Mouse (Mus musculus): ENCODE measurements around the gene Dpf1. TPM values are rescaled to one million over a fixed set of nuclear protein-coding genes. Genes with fewer than 3 reads are reported as not detected.
A peak's percentile ranks its signal among the peaks of the same experiment; 100 is the strongest.

The Dpf1 gene
- polyA plus RNA-seq, 1 experiment from 2014 or later = 6.7 TPM

DNA sequence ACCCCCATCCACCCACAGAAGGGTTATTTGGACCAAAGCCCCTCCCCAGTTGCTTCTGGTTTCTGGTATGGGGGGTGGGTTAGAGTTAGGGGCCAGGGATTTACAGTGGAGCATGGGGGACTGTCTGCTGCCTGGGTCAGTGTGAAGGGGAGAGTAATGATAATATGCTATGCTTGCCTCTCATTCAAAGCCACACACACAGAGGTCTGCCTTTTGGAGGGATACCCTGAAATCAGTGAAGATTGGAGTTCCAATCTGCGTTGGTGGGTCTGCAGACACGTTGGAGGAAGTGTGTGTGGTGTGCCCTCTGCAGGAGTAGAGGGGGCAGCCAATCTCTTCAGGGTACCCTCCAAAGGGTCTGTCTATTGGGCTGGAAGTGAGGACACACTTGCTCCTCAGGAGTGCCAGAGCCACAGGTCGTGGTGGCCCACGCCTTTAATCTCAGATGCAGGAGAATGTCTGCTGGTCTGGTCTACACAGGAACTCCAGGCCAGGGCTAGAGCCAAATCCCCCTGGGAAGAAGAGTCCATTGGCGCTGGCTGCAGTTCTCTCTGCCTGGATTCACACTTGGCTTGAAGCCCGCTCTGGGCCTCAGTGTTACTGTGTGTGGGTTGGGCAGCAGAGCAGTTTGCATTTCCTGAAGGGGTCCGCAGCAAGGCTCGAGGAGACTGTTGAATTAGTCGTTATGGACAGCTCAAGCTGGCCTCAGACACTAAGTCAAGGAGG, 1.7 kb downstream of the Dpf1 start:
- H3K4me1 ChIP-seq (replicated peaks) = peaks cover 36% of the 10 kb centered on the region
- peak overlapping the region; percentile 51 for H3K9ac ChIP-seq
- 46% methylated on average over 9 of the region's 9 CpGs for WGBS

DNA sequence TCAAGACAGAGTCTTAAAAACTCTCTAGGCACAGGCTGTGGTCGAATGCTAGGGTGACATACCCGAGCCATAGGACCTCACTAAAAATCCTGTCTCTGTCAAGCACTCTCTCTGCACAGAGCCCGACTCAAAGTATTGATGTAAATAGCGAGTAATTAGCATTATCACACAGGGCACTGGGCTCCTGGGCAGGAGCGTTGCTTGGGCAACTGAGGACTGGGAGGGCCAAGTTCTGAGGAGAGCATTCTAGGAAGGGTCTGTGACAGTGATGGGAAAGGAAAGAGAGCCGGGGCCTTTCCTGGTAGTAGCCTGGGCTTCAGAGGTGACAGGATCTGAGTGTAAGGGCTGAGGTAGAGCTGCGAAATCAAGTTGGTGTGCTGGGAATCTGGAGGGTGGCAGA, 2.4 kb downstream of the Dpf1 start:
- Histone ChIP-seq H3K4me1 (replicated peaks) (peaks cover 36% of the 10 kb centered on the region), H3K9ac (no peak overlapping the region), H3K4me2 (replicated peaks) (no peak overlapping the region), H3K36me3 (no peaks in the 10 kb centered on the region), H3K9me3 (no peaks in the 10 kb centered on the region), H3K27ac (no peak overlapping the region), H3K27me3 (replicated peaks) (peaks cover 30% of the 10 kb centered on the region), H3K4me3 (replicated peaks) (no peak overlapping the region)
- 63% methylated on average over 7 of the region's 7 CpGs for WGBS
- ATAC-seq = no peak

More for the DNA sequence above, 1.7 kb downstream of the Dpf1 start:
- no peak overlapping the region for H3K27ac ChIP-seq
- no peaks in the 10 kb centered on the region for H3K9me3 ChIP-seq
- no peak for ATAC-seq
- H3K4me2 ChIP-seq (replicated peaks) = peak overlapping the region; percentile 98
- peaks cover 30% of the 10 kb centered on the region for H3K27me3 ChIP-seq (replicated peaks)
- no peaks in the 10 kb centered on the region for H3K36me3 ChIP-seq
- H3K4me3 ChIP-seq (replicated peaks) = peak overlapping the region; percentile 52

DNA sequence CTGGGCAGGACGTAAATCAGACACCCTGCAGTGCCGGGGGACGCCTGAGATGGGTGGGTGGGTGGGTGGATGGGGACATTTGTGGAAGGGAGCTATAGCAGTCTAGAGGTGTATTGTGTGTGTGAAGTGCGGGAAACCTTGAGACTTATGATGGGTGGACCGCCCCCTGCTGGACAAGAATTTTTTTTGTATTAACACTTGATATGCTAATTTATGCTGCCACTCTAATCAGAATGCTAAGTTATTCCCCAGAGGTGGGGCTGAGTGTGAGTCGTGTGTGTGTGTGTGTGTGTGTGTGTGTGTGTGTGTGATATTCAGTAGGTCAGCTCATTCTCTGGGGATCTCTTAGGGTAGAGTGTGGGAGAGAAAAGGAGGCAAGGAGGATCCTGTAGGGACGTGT, 2.9 kb downstream of the Dpf1 start:
- H3K4me3 ChIP-seq (replicated peaks) = no peak overlapping the region
- H3K4me1 ChIP-seq (replicated peaks) = peaks cover 36% of the 10 kb centered on the region
- no peaks in the 10 kb centered on the region for H3K36me3 ChIP-seq
- no peaks in the 10 kb centered on the region for H3K9me3 ChIP-seq
- peaks cover 30% of the 10 kb centered on the region for H3K27me3 ChIP-seq (replicated peaks)
- ATAC-seq = no peak
- no peak overlapping the region for H3K9ac ChIP-seq
- H3K4me2 ChIP-seq (replicated peaks) = no peak overlapping the region
- H3K27ac ChIP-seq = no peak overlapping the region
- WGBS = 26% methylated on average over 7 of the region's 7 CpGs

DNA sequence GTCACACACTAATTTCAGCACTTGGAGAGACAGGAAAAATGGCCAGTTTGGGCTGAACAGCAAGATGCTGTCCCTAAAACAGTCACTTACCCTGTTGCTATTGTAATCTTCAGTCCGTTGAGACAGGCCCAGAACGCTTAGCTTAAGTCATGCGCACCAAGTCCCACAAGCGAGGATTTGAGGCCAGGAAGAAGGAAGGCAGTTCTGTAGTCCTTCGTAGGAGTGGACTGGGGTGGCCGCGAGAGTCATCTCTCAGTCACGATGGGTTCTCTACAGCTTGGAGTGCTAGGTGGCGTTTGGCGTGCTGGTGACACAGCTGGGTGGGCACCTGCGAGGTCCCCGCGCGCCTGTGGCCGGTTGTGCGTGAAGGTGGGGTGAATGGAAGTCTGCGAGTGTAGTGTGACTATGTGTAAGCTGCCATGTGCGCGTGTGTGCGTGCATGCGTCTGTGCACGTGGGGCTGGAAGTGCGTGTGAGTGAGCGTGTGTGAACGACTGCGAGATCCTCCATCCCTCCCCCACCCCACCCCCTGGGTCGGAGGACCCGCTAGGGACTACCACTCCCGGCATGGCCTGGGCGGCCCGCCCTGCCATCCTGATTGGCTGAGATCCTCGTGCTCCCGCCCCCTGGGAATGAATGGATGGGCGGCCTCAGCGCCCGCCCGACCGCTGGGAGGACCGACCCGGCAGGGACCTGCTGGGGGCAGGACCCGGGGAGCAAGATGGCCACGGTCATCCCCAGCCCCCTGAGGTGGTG, 3.8 kb downstream of the Dpf1 start:
- Histone ChIP-seq H3K4me1 (replicated peaks) (peaks cover 36% of the 10 kb centered on the region), H3K27ac (no peak overlapping the region), H3K27me3 (replicated peaks) (peaks cover 30% of the 10 kb centered on the region), H3K4me2 (replicated peaks) (peak overlapping the region; percentile 97), H3K9ac (peak overlapping the region; percentile 51), H3K4me3 (replicated peaks) (peak overlapping the region; percentile 66), H3K9me3 (no peaks in the 10 kb centered on the region), H3K36me3 (no peaks in the 10 kb centered on the region)
- WGBS = 2% methylated on average over 42 of the region's 42 CpGs
- peak; percentile 87 for ATAC-seq

DNA sequence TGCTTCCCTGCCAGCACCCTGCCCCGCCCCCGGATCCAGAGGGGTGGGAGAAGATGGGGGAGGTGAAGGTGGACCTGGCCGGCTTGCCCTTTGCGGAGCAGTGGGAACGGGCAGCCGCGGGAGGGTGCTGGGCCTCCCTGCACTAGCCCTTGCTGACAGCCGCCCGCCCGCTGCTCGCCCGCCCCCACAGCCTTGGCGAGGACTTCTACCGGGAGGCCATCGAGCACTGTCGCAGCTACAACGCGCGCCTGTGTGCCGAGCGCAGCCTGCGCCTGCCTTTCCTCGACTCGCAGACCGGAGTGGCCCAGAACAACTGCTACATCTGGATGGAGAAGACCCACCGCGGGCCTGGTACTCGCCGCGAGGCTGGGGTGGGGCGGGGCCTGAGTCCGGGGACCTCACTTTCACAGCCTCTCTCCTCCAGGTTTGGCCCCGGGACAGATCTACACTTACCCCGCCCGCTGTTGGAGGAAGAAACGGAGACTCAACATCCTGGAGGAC, 5.5 kb downstream of the Dpf1 start:
- ATAC-seq = peak; percentile 26

DNA sequence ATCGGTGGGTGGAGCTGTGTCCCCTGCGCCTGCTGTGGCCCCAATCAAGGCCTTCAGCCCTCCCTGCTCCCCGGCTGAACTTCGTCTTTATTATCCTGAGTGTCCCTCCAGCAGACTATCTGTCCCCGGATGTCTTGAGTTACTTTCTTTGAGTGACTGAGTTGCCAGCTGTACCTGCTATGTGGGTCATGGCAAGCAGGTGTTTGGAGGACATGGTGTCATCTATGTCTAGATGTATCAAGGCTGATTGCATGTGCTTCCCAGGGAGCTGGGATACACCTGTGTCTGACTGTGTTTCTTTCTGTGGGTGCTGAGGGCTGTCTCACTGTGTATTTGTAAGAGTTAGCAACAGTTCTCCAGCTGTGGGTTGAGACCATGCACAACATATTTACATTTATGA, 6.0 kb downstream of the Dpf1 start:
- WGBS = 4% methylated on average over 5 of the region's 5 CpGs
- peaks cover 18% of the 10 kb centered on the region for H3K27me3 ChIP-seq (replicated peaks)
- no peak overlapping the region for H3K27ac ChIP-seq

More for the DNA sequence above, 5.5 kb downstream of the Dpf1 start:
- Histone ChIP-seq H3K4me1 (replicated peaks) (peaks cover 32% of the 10 kb centered on the region), H3K36me3 (no peaks in the 10 kb centered on the region), H3K4me3 (replicated peaks) (peak overlapping the region; percentile 40), H3K4me2 (replicated peaks) (peak overlapping the region; percentile 97), H3K27ac (no peak overlapping the region), H3K9ac (peak overlapping the region; percentile 35), H3K27me3 (replicated peaks) (peaks cover 21% of the 10 kb centered on the region), H3K9me3 (no peaks in the 10 kb centered on the region)
- 0% methylated on average over 36 of the region's 36 CpGs for WGBS

DNA sequence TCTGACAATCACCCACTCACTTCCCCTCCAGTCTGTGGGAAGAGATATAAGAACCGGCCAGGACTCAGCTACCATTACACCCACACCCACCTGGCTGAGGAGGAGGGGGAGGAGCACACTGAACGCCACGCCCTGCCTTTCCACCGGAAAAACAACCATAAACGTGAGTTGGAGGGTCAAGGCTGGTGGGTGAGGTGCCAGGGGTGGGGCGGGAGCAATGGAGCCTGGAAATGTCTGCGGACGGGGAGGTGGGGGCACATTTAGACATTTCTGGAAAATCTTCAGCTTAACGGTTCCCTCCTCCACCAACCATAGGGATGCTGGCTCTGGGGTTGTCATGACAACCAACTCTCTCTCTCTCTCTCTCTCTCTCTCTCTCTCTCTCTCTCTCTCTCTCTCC, 9.3 kb downstream of the Dpf1 start:
- no peak for ATAC-seq
- 34% methylated on average over 9 of the region's 9 CpGs for WGBS
- Histone ChIP-seq H3K4me3 (replicated peaks) (no peak overlapping the region), H3K9me3 (no peaks in the 10 kb centered on the region), H3K9ac (no peak overlapping the region), H3K4me1 (replicated peaks) (peaks cover 30% of the 10 kb centered on the region), H3K4me2 (replicated peaks) (no peak overlapping the region), H3K27me3 (replicated peaks) (0 out of 2 replicates have a peak, but pooled peaks cover 2% of the 10 kb centered on the region), H3K36me3 (no peaks in the 10 kb centered on the region), H3K27ac (no peak overlapping the region)

More for the DNA sequence above, 6.0 kb downstream of the Dpf1 start:
- peaks cover 27% of the 10 kb centered on the region for H3K4me1 ChIP-seq (replicated peaks)
- no peak for ATAC-seq
- peak overlapping the region; percentile 35; the same call in 1 of the 2 replicates for H3K9ac ChIP-seq
- no peaks in the 10 kb centered on the region for H3K9me3 ChIP-seq
- peak overlapping the region; percentile 40 for H3K4me3 ChIP-seq (replicated peaks)
- peak overlapping the region; percentile 97 for H3K4me2 ChIP-seq (replicated peaks)
- H3K36me3 ChIP-seq = no peaks in the 10 kb centered on the region

DNA sequence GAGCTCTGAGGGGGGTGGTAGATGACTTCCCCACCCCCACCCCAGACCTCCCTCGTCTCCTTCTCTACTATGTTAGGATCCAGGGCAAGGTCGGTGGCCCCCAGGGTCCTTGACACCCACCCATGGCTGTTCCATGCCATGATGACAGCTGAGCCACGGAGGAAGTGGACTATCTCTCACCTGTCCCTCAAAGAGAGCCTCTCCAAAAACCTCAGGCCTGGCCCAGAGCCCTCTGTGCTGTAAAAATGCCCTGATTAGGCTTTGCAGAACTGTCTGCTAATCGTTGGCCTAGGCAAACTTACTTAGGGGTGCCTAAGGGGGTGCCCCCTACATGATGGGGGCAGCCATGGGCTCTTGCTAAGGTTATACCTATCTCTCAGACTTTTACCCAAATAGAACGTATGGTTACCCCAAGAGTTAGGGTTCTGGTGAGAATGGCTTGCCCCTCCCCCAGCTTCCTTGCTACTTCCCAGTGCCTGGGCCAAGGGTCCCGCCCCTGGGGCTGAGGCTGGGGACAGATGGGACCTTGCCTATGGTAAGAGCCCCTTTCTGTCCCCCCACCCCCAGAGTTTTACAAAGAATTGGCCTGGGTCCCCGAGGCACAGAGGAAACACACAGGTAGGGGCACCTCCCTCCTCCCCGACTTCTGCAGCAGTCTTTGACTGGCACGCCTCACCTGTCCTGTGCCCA, 10.0 kb downstream of the Dpf1 start:
- Histone ChIP-seq H3K4me3 (replicated peaks) (no peak overlapping the region), H3K4me1 (replicated peaks) (peaks cover 32% of the 10 kb centered on the region), H3K9me3 (no peaks in the 10 kb centered on the region), H3K27me3 (replicated peaks) (0 out of 2 replicates have a peak, but pooled peaks cover under 1% of the 10 kb centered on the region), H3K9ac (no peak overlapping the region), H3K4me2 (replicated peaks) (no peak overlapping the region), H3K27ac (no peak overlapping the region), H3K36me3 (no peaks in the 10 kb centered on the region)
- ATAC-seq = no peak
- 57% methylated on average over 9 of the region's 9 CpGs for WGBS

DNA sequence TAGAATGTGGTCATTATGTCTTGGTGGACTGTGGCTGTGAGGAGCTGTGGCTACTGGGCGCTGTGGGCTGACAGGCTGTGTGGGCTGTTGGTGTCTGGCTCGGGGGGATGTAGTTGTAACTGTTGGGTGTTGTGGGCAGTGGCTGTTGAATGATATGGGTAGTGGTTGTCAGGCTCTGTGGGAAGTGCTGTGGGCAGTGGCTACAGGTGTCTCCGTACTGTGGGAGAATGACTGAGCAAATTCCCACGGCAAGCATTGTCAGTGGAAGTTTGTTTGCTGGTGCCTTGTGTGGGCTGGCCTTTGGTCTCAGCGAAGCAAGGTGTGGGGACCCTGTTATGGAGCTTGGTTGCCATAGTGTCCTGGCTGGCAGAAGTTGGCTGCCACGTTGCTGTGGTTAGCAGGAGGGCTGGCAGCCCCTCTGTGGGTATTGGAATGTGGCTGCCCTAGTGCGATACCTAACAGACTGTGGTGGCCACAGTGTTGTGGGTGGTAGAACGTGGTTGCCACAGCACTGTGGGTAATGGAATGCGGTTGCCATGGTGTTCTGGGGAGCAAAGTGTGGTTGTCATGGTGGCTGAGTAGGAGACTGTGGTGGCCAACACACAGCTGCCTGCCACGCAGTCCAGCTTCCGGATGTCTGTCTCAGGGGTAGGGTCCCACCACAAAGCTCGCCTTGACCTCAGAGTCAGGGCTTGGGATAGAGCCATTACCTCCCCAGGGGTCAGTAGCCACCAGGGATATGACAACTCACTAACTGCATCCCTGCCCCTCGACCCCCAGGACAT, 11.3 kb downstream of the Dpf1 start:
- Histone ChIP-seq H3K27me3 (replicated peaks) (no peaks in the 10 kb centered on the region), H3K36me3 (no peaks in the 10 kb centered on the region), H3K9ac (no peak overlapping the region), H3K27ac (no peak overlapping the region), H3K4me3 (replicated peaks) (no peak overlapping the region), H3K9me3 (no peaks in the 10 kb centered on the region), H3K4me1 (replicated peaks) (peaks cover 35% of the 10 kb centered on the region), H3K4me2 (replicated peaks) (no peak overlapping the region)
- no peak for ATAC-seq
- 74% methylated on average over 13 of the region's 13 CpGs for WGBS

DNA sequence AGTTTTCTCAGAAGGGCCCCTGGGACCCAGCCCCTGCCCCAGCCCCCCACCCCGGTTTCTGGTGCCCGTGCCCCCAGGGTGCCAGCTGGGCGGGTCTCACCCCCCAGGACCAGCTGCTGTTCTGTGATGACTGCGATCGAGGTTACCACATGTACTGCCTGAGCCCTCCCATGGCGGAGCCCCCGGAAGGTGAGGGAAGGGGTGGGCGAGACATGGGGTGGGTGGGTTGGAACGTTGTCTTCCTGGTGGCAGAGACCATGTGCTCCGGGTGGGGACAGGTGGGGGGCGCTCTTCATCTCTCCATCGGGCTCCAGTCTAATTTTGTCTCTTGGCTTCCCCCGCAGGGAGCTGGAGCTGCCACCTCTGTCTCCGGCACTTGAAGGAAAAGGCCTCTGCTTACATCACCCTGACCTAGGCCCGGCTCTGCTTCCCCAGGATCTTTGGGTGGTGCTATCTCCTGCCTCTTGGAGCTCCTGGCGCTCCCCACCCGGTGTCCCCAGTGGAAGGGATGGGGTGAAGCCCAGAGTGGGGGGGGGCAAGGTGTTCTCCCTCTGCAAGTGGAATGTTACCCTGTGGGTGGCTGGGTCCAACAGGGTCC, 12.5 kb downstream of the Dpf1 start:
- H3K4me2 ChIP-seq (replicated peaks) = peak overlapping the region; percentile 48; the same call in 1 of the 2 replicates
- no peak for ATAC-seq
- no peak overlapping the region for H3K4me3 ChIP-seq (replicated peaks)
- H3K27me3 ChIP-seq (replicated peaks) = no peaks in the 10 kb centered on the region
- peaks cover 41% of the 10 kb centered on the region for H3K4me1 ChIP-seq (replicated peaks)
- no peaks in the 10 kb centered on the region for H3K9me3 ChIP-seq
- H3K36me3 ChIP-seq = no peaks in the 10 kb centered on the region
- no peak overlapping the region for H3K9ac ChIP-seq
- H3K27ac ChIP-seq = peak overlapping the region; percentile 77
- WGBS = 65% methylated on average over 16 of the region's 17 CpGs

DNA sequence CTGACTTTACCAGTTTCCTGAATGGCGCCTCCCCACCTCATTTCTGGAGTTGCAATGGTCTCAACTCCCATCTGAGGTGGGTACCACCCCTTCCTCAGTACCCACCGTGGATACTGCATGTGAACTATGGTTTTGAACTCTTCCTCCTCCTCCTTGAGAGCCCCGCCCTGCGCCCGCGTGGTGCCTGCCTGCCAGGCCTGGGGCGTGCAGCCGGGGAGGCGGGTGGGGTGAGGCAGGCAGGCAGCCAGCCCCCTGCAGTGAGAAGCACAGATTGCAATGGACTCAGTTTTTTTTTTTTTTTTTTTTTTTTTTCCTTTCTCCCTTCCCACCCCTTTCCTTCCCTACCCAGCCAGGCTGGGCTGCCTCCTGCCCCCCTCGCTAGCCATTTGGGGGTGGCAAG, 13.2 kb downstream of the Dpf1 start:
- no peaks in the 10 kb centered on the region for H3K36me3 ChIP-seq
- H3K27me3 ChIP-seq (replicated peaks) = no peaks in the 10 kb centered on the region
- no peaks in the 10 kb centered on the region for H3K9me3 ChIP-seq
- H3K4me3 ChIP-seq (replicated peaks) = no peak overlapping the region
- H3K9ac ChIP-seq = no peak overlapping the region
- peaks cover 41% of the 10 kb centered on the region for H3K4me1 ChIP-seq (replicated peaks)
- H3K27ac ChIP-seq = peak overlapping the region; percentile 77
- ATAC-seq = peak; percentile 45
- peak overlapping the region; percentile 48 for H3K4me2 ChIP-seq (replicated peaks)
- 6% methylated on average over 10 of the region's 10 CpGs for WGBS
